Mouse (Mus musculus) E14TG2a.4 (cell line): Measurements from ENCODE around the gene Nfyb.

Source experiments
- H3K27me3 ChIP-seq: 2 replicates; pipeline ENCODE4 v1.6.1; 2014; ENCODE audit warnings: low read length, control low read depth; ENCODE audit not compliant: insufficient read depth
- H3K36me3 ChIP-seq: 2 replicates; pipeline ENCODE4 v1.6.1; 2014; ENCODE audit warnings: low read length, control low read depth; ENCODE audit not compliant: insufficient read depth
- H3K4me1 ChIP-seq: replicated peaks from 2 replicates; pipeline ENCODE4 v1.6.1; 2014; ENCODE audit warnings: low read depth, low read length, control low read depth
- H3K4me3 ChIP-seq: replicated peaks from 2 replicates; pipeline ENCODE4 v1.5.1; 2014; ENCODE audit warnings: mild to moderate bottlenecking, low read length
- H3K9me3 ChIP-seq: 2 replicates; pipeline ENCODE4 v1.6.1; 2014; ENCODE audit warnings: low read length, control low read depth
- CTCF ChIP-seq: conservative IDR thresholded peaks from 2 replicates; pipeline ENCODE4 v1.5.1; 2014; ENCODE audit warnings: low read length
- NANOG ChIP-seq: IDR thresholded peaks from 2 replicates; pipeline ENCODE4 v1.6.1; 2014; ENCODE audit warnings: borderline replicate concordance, low read length, mixed read lengths
- POU5F1 ChIP-seq: IDR thresholded peaks from 2 replicates; pipeline ENCODE4 v1.6.1; 2014; ENCODE audit warnings: low read length, borderline replicate concordance

Nfyb gene

DNA sequence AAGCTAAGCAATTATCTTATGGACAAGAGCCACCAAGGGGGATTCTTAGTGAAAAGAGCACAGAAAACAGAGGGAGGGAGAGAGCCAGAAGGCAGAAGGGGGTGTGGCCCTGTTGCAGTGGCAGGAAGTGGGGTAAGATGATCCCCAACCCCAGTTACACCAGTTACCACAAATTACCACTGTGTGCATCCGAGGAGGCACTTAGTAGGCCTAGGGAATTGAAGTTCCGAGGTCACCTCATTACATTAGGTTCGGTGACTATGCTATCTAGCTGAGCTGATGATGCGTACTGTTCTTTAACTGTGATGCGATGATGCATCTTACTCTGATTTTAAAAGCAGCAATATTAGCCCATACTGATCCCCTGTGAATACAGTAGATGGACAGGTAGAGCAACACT, 4.2 kb downstream of the Nfyb start:
- peaks cover 74% of the 10 kb centered on the region for H3K36me3 ChIP-seq
- no peaks in the 10 kb centered on the region for H3K9me3 ChIP-seq
- H3K4me1 ChIP-seq = peaks cover 73% of the 10 kb centered on the region
- TF ChIP-seq NANOG = no peak
- no peak for TF ChIP-seq CTCF
- TF ChIP-seq POU5F1 = no peak
- peak overlapping the region; percentile 84; the same call in 1 of the 2 replicates for H3K4me3 ChIP-seq
- H3K27me3 ChIP-seq = no peaks in the 10 kb centered on the region

DNA sequence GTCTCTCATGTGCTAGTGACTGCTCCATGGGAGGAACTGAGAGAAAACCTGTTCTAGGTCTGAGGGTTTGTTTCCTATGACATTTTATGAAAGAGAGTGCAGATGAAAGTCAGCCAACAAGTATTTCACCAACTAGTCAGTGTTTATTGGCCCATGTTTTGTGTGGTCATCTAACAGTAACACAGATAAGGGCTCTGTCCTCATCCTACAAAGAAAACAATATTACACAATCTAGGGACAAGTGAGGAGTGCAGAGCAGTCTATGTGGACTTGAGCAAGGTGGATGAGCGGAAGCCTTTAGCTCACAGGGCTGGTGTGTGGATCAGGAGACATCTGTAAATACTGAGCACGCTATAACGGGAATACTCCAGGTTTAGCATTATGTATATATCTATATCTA, 5.1 kb downstream of the Nfyb start:
- no peaks in the 10 kb centered on the region for H3K27me3 ChIP-seq
- TF ChIP-seq NANOG (no peak), CTCF (no peak)
- peaks cover 70% of the 10 kb centered on the region for H3K4me1 ChIP-seq
- H3K4me3 ChIP-seq = no peak overlapping the region
- H3K9me3 ChIP-seq = no peaks in the 10 kb centered on the region
- H3K36me3 ChIP-seq = peaks cover 82% of the 10 kb centered on the region

DNA sequence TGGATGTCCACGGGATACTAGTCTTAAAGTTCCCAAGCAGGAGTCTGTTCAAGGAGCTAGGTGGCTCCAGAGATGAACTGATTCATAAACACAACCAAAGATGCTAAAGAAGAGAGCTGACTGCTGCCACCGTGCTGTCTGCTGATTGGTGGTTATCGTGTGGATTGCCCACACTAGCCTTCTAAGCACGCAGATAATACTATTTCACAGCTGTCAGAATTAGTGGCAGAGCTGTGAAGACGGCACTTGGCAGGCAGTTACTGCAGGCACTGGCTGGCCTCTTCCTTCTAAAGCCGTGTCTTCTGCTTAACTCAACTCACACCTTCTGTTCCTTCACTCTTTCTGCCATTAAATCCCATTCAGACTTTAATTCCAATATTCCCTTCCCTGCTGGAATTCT, 5.6 kb downstream of the Nfyb start:
- H3K9me3 ChIP-seq = no peaks in the 10 kb centered on the region
- TF ChIP-seq POU5F1 (no peak), NANOG (no peak), CTCF (no peak)
- H3K4me1 ChIP-seq = peaks cover 75% of the 10 kb centered on the region
- no peaks in the 10 kb centered on the region for H3K27me3 ChIP-seq
- H3K36me3 ChIP-seq = peaks cover 87% of the 10 kb centered on the region
- no peak overlapping the region for H3K4me3 ChIP-seq

DNA sequence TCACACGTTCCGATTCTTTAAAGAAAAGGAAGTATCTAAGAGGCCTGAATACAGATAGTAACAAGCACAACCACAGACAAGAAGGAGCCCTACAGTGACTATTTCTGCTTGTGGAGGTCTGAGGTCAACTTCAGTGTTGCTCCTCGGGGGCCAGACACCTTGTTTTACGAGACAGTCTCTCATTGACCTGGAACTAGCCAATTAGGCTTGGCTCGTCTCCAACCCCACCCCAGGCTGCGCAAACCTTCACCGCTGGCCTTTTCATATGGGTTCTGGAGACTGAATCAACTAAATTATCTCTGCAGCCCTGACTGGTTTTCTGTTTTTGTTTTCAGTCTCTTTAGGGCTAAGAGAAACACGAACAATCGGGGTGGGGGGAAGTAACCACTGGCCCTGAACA, 6.6 kb downstream of the Nfyb start:
- TF ChIP-seq CTCF = no peak
- no peak for TF ChIP-seq POU5F1
- TF ChIP-seq NANOG = no peak
- Histone ChIP-seq H3K36me3 (peaks cover 95% of the 10 kb centered on the region), H3K27me3 (no peaks in the 10 kb centered on the region), H3K4me3 (peak overlapping the region; percentile 29; the same call in 1 of the 2 replicates), H3K4me1 (peaks cover 79% of the 10 kb centered on the region), H3K9me3 (no peaks in the 10 kb centered on the region)

DNA sequence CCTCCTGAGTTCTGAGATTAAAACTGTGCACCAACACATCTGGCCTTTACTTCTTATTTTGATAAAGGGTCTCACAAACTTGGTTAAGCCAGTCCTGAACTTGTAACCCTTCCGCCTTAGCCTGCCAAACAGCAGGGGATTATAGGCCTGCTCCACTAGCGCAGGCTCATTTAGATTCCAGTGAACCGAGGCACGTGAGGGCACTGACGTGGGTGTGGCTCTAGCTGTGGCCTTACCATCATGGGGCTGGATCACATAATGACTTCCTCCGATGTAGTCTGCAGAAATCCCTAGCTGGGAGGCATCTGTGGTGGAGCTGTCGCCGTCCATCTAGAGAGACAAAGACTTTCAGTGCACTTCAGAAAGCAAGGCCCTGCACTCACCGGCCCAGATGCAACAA, 7.5 kb downstream of the Nfyb start:
- no peaks in the 10 kb centered on the region for H3K9me3 ChIP-seq
- H3K27me3 ChIP-seq = no peaks in the 10 kb centered on the region
- H3K4me3 ChIP-seq = peak overlapping the region; percentile 14; the same call in 1 of the 2 replicates
- TF ChIP-seq NANOG (no peak), CTCF (no peak), POU5F1 (no peak)
- H3K36me3 ChIP-seq = peaks cover 99% of the 10 kb centered on the region
- peaks cover 79% of the 10 kb centered on the region for H3K4me1 ChIP-seq

DNA sequence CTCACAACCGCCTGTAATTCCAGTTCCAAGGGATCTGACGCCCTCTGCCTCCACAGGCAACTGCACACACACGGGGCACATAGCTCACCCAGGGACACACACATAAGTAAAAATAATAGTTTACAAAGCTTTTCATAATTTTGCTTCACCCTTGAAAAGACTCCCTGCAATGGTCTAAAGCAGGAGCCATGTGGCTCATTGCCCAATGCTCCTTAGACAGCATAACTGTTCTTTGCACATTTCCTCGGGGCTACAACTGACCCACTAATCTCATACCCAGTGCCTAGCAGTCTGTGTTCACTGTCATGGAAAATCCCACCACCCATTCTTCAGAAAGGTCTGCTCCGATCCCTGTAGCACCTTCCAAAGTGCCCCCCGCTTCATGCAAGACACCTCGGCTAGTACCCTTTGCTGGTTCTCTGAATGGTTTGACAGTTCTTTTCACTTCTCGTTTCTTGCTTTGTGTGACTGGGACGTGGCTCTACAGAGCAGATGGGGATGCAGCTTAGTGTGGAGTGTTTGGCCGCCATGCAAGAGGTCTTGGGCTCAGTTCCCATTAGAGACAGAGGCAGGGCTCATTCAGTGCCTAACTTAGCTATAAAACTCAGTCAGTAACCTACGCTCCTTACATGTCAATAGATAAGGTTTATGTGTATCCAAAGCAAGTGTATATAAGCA, 8.6 kb downstream of the Nfyb start:
- H3K36me3 ChIP-seq = peaks cover 99% of the 10 kb centered on the region
- peaks cover 79% of the 10 kb centered on the region for H3K4me1 ChIP-seq
- no peak overlapping the region for H3K4me3 ChIP-seq
- no peak for TF ChIP-seq CTCF
- H3K9me3 ChIP-seq = no peaks in the 10 kb centered on the region
- H3K27me3 ChIP-seq = no peaks in the 10 kb centered on the region

DNA sequence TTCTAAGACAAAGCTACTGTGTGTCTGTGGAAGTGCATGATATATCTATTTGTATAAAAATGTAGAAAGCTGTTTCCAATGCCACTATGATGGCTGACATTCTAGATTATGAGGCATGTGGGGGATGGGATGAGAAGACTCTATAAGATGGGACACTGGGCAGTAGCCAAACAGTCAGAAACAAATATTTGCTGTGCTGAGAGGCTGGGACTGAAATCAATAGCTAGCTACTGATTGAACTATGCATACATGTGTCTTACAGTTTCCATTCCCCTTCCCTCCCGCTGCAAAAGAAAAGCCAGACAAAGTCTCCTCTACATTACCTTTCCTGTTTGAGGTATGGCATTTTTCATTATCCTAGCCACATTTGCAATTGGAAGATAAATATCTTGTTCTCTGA, 9.3 kb downstream of the Nfyb start:
- Histone ChIP-seq H3K36me3 (peaks cover 98% of the 10 kb centered on the region), H3K9me3 (no peaks in the 10 kb centered on the region), H3K4me3 (no peak overlapping the region), H3K4me1 (peaks cover 74% of the 10 kb centered on the region), H3K27me3 (no peaks in the 10 kb centered on the region)
- no peak for TF ChIP-seq CTCF
- no peak for TF ChIP-seq POU5F1
- TF ChIP-seq NANOG = no peak

DNA sequence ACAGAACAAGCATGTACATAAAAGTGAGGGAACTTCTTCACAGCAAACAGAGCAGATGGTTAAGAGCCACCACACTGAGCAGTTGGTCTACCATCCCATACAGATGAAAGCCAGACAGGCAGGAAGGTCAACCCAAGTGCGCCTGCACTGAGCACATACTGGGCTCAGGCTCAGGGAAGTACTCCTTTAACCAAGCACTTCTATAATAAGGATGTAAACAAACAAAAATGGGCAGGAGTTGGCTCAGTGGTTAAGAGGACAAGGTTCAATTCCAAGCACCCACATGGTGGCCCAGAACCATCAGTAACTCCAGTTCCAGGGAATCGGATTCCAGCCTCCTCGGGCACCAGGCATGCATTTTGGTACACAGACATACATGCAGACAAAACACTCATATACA, 11.0 kb downstream of the Nfyb start:
- Histone ChIP-seq H3K4me3 (no peak overlapping the region), H3K4me1 (peaks cover 71% of the 10 kb centered on the region), H3K9me3 (no peaks in the 10 kb centered on the region), H3K27me3 (no peaks in the 10 kb centered on the region), H3K36me3 (peaks cover 98% of the 10 kb centered on the region)
- TF ChIP-seq POU5F1 (no peak), CTCF (no peak), NANOG (no peak)

DNA sequence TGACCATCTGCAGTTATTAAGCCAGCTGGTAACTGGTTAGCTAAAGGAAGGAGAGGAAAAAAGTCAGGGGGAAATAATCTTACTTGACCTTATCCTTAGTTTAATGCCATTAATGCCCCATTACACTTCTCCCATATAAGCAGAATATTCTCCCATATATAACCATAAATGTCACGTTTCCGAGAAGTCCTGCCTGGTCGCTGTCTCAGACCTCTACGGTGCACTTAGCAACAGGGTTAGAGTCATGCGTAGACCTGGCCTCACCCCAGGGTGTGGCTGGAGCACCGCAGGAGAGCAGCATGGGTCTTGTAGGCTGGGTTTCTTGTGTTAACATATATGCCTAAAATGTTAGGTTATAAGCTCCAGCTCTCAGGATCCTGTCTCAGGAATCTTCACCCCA, 13.2 kb downstream of the Nfyb start:
- Histone ChIP-seq H3K9me3 (no peaks in the 10 kb centered on the region), H3K27me3 (no peaks in the 10 kb centered on the region), H3K4me1 (peaks cover 72% of the 10 kb centered on the region), H3K4me3 (no peak overlapping the region), H3K36me3 (peaks cover 99% of the 10 kb centered on the region)
- TF ChIP-seq CTCF = no peak
- no peak for TF ChIP-seq POU5F1
- TF ChIP-seq NANOG = no peak
